Mouse (Mus musculus): Measurements from ENCODE around the gene Tnfsf8. TPM values are rescaled to one million over a fixed set of nuclear protein-coding genes. Genes with fewer than 3 reads are reported as not detected.

Tnfsf8 gene
- polyA plus RNA-seq (2015; fragmentation: Nextera tagmentation; extraction: Ambion mirVana) = 0.05 TPM in 1 of 2 replicates, not detected in the other

GRCm38 (mm10) chr4:63860688-63861540 lies at the start of gene Tnfsf8:
Gene Tnfsf8, minus strand, starts transcription at chr4:63861347.
- H3K9ac ChIP-seq (ENCODE audit: low read depth, low read length) = no peak within 1 kb of the TSS
- no peak within 1 kb of the TSS for H3K4me3 ChIP-seq (ENCODE audit: low read depth, low read length)
- no peak within 1 kb of the TSS for H3K4me2 ChIP-seq (ENCODE audit: low read depth, low read length)
- no peaks in the 10 kb centered on the region for H3K27me3 ChIP-seq (ENCODE audit: control insufficient read depth, insufficient read depth, low read depth, low read length)
- WGBS (ENCODE audit: insufficient replicate concordance) = 38% methylated on average over 19 of the region's 19 CpGs
- ATAC-seq (ENCODE audit: low read depth) = no peak
- H3K27ac ChIP-seq (ENCODE audit: low read length) = no peak within 1 kb of the TSS
- H3K36me3 ChIP-seq (ENCODE audit: control insufficient read depth, insufficient read depth) = no peaks in the 10 kb centered on the region
- H3K4me1 ChIP-seq (ENCODE audit: control insufficient read depth, low read depth, low read length) = no peaks in the 10 kb centered on the region
- no peaks in the 10 kb centered on the region for H3K9me3 ChIP-seq (replicated peaks; ENCODE audit: control insufficient read depth, low read length)

GRCm38 (mm10) chr4:63908511-63908910 lies 47.4 kb upstream of the Tnfsf8 start:
- Histone ChIP-seq H3K9me3 (replicated peaks; ENCODE audit: control insufficient read depth, low read length) (no peaks in the 10 kb centered on the region), H3K27me3 (ENCODE audit: control insufficient read depth, insufficient read depth, low read depth, low read length) (no peaks in the 10 kb centered on the region), H3K27ac (ENCODE audit: low read length) (no peak overlapping the region), H3K4me3 (ENCODE audit: low read depth, low read length) (no peak overlapping the region), H3K9ac (ENCODE audit: low read depth, low read length) (no peak overlapping the region), H3K4me1 (ENCODE audit: control insufficient read depth, low read depth, low read length) (no peaks in the 10 kb centered on the region), H3K36me3 (ENCODE audit: control insufficient read depth, insufficient read depth) (no peaks in the 10 kb centered on the region), H3K4me2 (ENCODE audit: low read depth, low read length) (no peak overlapping the region)
- WGBS (ENCODE audit: insufficient replicate concordance) = 65% methylated on average over 1 of the region's 1 CpGs
- ATAC-seq (ENCODE audit: low read depth) = no peak

GRCm38 (mm10) chr4:63907473-63907872 lies 46.3 kb upstream of the Tnfsf8 start:
- no peaks in the 10 kb centered on the region for H3K9me3 ChIP-seq (replicated peaks; ENCODE audit: control insufficient read depth, low read length)
- ATAC-seq (ENCODE audit: low read depth) = no peak
- no peak overlapping the region for H3K4me2 ChIP-seq (ENCODE audit: low read depth, low read length)
- no peaks in the 10 kb centered on the region for H3K4me1 ChIP-seq (ENCODE audit: control insufficient read depth, low read depth, low read length)
- H3K27ac ChIP-seq (ENCODE audit: low read length) = no peak overlapping the region
- H3K36me3 ChIP-seq (ENCODE audit: control insufficient read depth, insufficient read depth) = no peaks in the 10 kb centered on the region
- H3K9ac ChIP-seq (ENCODE audit: low read depth, low read length) = no peak overlapping the region
- no peak overlapping the region for H3K4me3 ChIP-seq (ENCODE audit: low read depth, low read length)
- no peaks in the 10 kb centered on the region for H3K27me3 ChIP-seq (ENCODE audit: control insufficient read depth, insufficient read depth, low read depth, low read length)

- H3K4me2 ChIP-seq (ENCODE audit: low read depth, low read length) = no peak overlapping the region
- no peaks in the 10 kb centered on the region for H3K9me3 ChIP-seq (replicated peaks; ENCODE audit: control insufficient read depth, low read length)
- no peaks in the 10 kb centered on the region for H3K4me1 ChIP-seq (ENCODE audit: control insufficient read depth, low read depth, low read length)
- H3K27me3 ChIP-seq (ENCODE audit: control insufficient read depth, insufficient read depth, low read depth, low read length) = no peaks in the 10 kb centered on the region
- no peak overlapping the region for H3K4me3 ChIP-seq (ENCODE audit: low read depth, low read length)
- no peak for ATAC-seq (ENCODE audit: low read depth)
- WGBS (ENCODE audit: insufficient replicate concordance) = 33% methylated on average over 3 of the region's 3 CpGs
- H3K27ac ChIP-seq (ENCODE audit: low read length) = no peak overlapping the region
- H3K9ac ChIP-seq (ENCODE audit: low read depth, low read length) = no peak overlapping the region
- no peaks in the 10 kb centered on the region for H3K36me3 ChIP-seq (ENCODE audit: control insufficient read depth, insufficient read depth)
Measured at GRCm38 (mm10) chr4:63906050-63906449, 44.9 kb upstream of the Tnfsf8 start.

GRCm38 (mm10) chr4:63899081-63899523 lies 38.0 kb upstream of the Tnfsf8 start:
- 37% methylated on average over 10 of the region's 10 CpGs for WGBS (ENCODE audit: insufficient replicate concordance)
- H3K4me1 ChIP-seq (ENCODE audit: control insufficient read depth, low read depth, low read length) = no peaks in the 10 kb centered on the region

GRCm38 (mm10) chr4:63897152-63897551 lies 36.0 kb upstream of the Tnfsf8 start:
- H3K36me3 ChIP-seq (ENCODE audit: control insufficient read depth, insufficient read depth) = no peaks in the 10 kb centered on the region
- H3K9ac ChIP-seq (ENCODE audit: low read depth, low read length) = no peak overlapping the region
- no peaks in the 10 kb centered on the region for H3K4me1 ChIP-seq (ENCODE audit: control insufficient read depth, low read depth, low read length)
- H3K4me3 ChIP-seq (ENCODE audit: low read depth, low read length) = no peak overlapping the region
- no peak overlapping the region for H3K4me2 ChIP-seq (ENCODE audit: low read depth, low read length)
- no peaks in the 10 kb centered on the region for H3K9me3 ChIP-seq (replicated peaks; ENCODE audit: control insufficient read depth, low read length)
- no peaks in the 10 kb centered on the region for H3K27me3 ChIP-seq (ENCODE audit: control insufficient read depth, insufficient read depth, low read depth, low read length)
- no peak for ATAC-seq (ENCODE audit: low read depth)
- no peak overlapping the region for H3K27ac ChIP-seq (ENCODE audit: low read length)

More at GRCm38 (mm10) chr4:63899081-63899523, 38.0 kb upstream of the Tnfsf8 start:
- Histone ChIP-seq H3K4me2 (ENCODE audit: low read depth, low read length) (no peak overlapping the region), H3K27ac (ENCODE audit: low read length) (0 out of 2 replicates have a peak overlapping the region, but pooled peaks have one; percentile 19), H3K4me3 (ENCODE audit: low read depth, low read length) (no peak overlapping the region), H3K9me3 (replicated peaks; ENCODE audit: control insufficient read depth, low read length) (no peaks in the 10 kb centered on the region), H3K27me3 (ENCODE audit: control insufficient read depth, insufficient read depth, low read depth, low read length) (no peaks in the 10 kb centered on the region), H3K36me3 (ENCODE audit: control insufficient read depth, insufficient read depth) (no peaks in the 10 kb centered on the region), H3K9ac (ENCODE audit: low read depth, low read length) (no peak overlapping the region)
- ATAC-seq (ENCODE audit: low read depth) = no peak

- Histone ChIP-seq H3K36me3 (ENCODE audit: control insufficient read depth, insufficient read depth) (no peaks in the 10 kb centered on the region), H3K4me1 (ENCODE audit: control insufficient read depth, low read depth, low read length) (no peaks in the 10 kb centered on the region), H3K4me2 (ENCODE audit: low read depth, low read length) (no peak overlapping the region), H3K9me3 (replicated peaks; ENCODE audit: control insufficient read depth, low read length) (no peaks in the 10 kb centered on the region), H3K27ac (ENCODE audit: low read length) (no peak overlapping the region), H3K9ac (ENCODE audit: low read depth, low read length) (no peak overlapping the region), H3K4me3 (ENCODE audit: low read depth, low read length) (no peak overlapping the region), H3K27me3 (ENCODE audit: control insufficient read depth, insufficient read depth, low read depth, low read length) (no peaks in the 10 kb centered on the region)
- ATAC-seq (ENCODE audit: low read depth) = no peak
- 10% methylated on average over 2 of the region's 2 CpGs for WGBS (ENCODE audit: insufficient replicate concordance)
Measured at GRCm38 (mm10) chr4:63886156-63886555, 25.0 kb upstream of the Tnfsf8 start.

- WGBS (ENCODE audit: insufficient replicate concordance) = 59% methylated on average over 2 of the region's 2 CpGs
- no peaks in the 10 kb centered on the region for H3K36me3 ChIP-seq (ENCODE audit: control insufficient read depth, insufficient read depth)
- H3K27me3 ChIP-seq (ENCODE audit: control insufficient read depth, insufficient read depth, low read depth, low read length) = no peaks in the 10 kb centered on the region
- H3K4me1 ChIP-seq (ENCODE audit: control insufficient read depth, low read depth, low read length) = no peaks in the 10 kb centered on the region
- H3K4me3 ChIP-seq (ENCODE audit: low read depth, low read length) = no peak overlapping the region
- no peak overlapping the region for H3K4me2 ChIP-seq (ENCODE audit: low read depth, low read length)
- no peak for ATAC-seq (ENCODE audit: low read depth)
- no peaks in the 10 kb centered on the region for H3K9me3 ChIP-seq (replicated peaks; ENCODE audit: control insufficient read depth, low read length)
- no peak overlapping the region for H3K27ac ChIP-seq (ENCODE audit: low read length)
- H3K9ac ChIP-seq (ENCODE audit: low read depth, low read length) = no peak overlapping the region
Measured at GRCm38 (mm10) chr4:63876720-63877119, 15.6 kb upstream of the Tnfsf8 start.

- H3K4me3 ChIP-seq (ENCODE audit: low read depth, low read length) = no peak overlapping the region
- no peaks in the 10 kb centered on the region for H3K36me3 ChIP-seq (ENCODE audit: control insufficient read depth, insufficient read depth)
- H3K9ac ChIP-seq (ENCODE audit: low read depth, low read length) = no peak overlapping the region
- H3K4me2 ChIP-seq (ENCODE audit: low read depth, low read length) = no peak overlapping the region
- H3K27ac ChIP-seq (ENCODE audit: low read length) = no peak overlapping the region
- no peaks in the 10 kb centered on the region for H3K27me3 ChIP-seq (ENCODE audit: control insufficient read depth, insufficient read depth, low read depth, low read length)
- H3K9me3 ChIP-seq (replicated peaks; ENCODE audit: control insufficient read depth, low read length) = no peaks in the 10 kb centered on the region
- no peaks in the 10 kb centered on the region for H3K4me1 ChIP-seq (ENCODE audit: control insufficient read depth, low read depth, low read length)
- WGBS (ENCODE audit: insufficient replicate concordance) = 65% methylated on average over 3 of the region's 3 CpGs
- no peak for ATAC-seq (ENCODE audit: low read depth)
Measured at GRCm38 (mm10) chr4:63875480-63875879, 14.3 kb upstream of the Tnfsf8 start.
